Mouse (Mus musculus): ENCODE data around the gene Il21r. TPM values are rescaled to one million over a fixed set of nuclear protein-coding genes. Genes with fewer than 3 reads are reported as not detected.
A peak's percentile ranks its signal among the peaks of the same experiment; 100 is the strongest.

The Il21r gene
- total RNA-seq, 2 experiments from 2014 or later, result 1.5 to 1.6 TPM

DNA sequence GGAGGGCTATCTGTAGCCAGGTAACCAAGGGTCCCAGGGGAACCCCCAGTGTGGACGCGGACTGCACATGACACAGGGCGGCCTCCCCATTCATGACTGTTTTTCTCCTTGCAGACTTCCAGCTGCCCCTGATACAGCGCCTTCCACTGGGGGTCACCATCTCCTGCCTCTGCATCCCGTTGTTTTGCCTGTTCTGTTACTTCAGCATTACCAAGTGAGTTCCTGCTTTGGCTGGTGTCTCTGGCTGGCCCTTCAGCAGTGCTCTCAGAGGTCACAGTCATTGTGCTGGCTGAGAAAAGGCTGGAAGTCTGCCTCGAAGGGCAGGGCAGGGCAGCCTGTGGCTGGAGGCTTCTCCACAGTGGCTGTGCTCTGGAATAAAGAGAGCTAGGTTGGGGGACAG, 30.5 kb upstream of the Il21r start:
- DNase-seq (ENCODE audit: low spot score in 2 of 2), result no peak
- intact Hi-C loops (cut with DNase I), result no loop called here

DNA sequence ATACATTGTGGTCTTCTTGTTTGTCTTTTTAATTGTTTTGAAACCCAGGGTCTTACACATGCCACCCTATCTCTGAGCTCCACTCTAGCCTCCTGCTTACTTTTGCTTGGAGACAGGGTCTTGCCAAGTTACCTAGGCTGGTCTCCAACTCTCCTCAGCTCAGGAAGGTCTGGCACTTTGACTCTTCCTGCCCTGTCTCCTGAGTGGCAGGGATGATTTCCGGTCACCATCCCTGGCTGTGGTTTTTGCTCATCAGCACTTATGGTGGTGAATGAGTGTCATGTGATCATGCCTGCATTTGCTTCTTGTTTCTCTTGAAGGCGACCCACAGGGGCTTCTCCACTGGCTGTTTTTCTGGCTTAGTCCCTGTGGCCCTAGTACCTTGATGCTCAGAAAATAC, 29.4 kb upstream of the Il21r start:
- no peak for DNase-seq (ENCODE audit: low spot score in 2 of 2)
- intact Hi-C loops (cut with DNase I), result no loop called here

DNA sequence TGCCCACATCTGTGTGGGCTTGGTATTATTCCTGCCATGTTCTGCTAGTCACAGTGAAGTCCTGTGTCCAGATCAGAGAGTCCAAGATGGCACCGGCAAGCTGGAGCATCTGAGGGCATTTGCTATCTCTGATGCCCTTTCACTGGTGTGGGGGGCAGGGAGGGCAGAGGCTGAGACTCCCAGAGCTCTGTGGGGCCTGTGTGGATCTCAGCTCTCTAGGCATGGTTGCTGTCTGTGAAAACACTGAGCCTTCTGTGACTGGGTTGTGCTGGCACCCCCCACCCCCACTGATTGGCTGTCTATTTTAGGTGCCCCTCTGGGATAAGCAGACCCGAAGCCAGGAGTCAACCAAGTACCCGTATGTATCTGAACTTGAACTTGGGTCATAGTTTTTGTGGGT, 28.4 kb upstream of the Il21r start:
- intact Hi-C loops (cut with DNase I), result no loop called here
- no peak for DNase-seq (ENCODE audit: low spot score in 2 of 2)

DNA sequence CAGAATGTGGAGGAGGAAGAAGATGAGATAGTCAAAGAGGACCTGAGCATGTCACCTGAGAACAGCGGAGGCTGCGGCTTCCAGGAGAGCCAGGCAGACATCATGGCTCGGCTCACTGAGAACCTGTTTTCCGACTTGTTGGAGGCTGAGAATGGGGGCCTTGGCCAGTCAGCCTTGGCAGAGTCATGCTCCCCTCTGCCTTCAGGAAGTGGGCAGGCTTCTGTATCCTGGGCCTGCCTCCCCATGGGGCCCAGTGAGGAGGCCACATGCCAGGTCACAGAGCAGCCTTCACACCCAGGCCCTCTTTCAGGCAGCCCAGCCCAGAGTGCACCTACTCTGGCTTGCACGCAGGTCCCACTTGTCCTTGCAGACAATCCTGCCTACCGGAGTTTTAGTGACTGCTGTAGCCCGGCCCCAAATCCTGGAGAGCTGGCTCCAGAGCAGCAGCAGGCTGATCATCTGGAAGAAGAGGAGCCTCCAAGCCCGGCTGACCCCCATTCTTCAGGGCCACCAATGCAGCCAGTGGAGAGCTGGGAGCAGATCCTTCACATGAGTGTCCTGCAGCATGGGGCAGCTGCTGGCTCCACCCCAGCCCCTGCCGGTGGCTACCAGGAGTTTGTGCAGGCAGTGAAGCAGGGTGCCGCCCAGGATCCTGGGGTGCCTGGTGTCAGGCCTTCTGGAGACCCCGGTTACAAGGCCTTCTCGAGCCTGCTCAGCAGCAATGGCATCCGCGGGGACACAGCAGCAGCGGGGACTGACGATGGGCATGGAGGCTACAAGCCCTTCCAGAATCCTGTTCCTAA, 27.3 kb upstream of the Il21r start:
- DNase-seq (ENCODE audit: low spot score in 2 of 2), result no peak
- intact Hi-C loops (cut with DNase I), result no loop called here

DNA sequence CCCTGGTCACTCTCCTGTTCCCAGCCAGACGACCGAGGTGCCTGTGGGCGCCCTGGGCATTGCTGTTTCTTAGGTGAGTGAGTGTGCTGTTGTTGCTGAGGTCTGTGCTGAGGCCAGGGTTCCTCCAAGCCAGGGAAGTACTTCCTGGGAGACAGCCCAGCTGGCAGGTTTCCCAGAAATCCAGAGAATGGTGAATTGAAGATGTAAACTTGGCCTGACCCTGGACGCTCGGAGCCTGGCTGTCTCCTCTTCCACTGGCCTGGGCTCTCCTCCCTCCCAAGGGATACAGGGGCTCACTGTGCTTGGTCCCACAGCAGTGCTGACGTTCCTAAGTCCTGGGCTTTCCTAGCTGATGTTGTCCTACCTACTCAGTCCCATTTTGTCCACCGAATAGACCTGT, 26.2 kb upstream of the Il21r start:
- intact Hi-C loops (cut with DNase I), result no loop called here
- no peak for DNase-seq (ENCODE audit: low spot score in 2 of 2)

DNA sequence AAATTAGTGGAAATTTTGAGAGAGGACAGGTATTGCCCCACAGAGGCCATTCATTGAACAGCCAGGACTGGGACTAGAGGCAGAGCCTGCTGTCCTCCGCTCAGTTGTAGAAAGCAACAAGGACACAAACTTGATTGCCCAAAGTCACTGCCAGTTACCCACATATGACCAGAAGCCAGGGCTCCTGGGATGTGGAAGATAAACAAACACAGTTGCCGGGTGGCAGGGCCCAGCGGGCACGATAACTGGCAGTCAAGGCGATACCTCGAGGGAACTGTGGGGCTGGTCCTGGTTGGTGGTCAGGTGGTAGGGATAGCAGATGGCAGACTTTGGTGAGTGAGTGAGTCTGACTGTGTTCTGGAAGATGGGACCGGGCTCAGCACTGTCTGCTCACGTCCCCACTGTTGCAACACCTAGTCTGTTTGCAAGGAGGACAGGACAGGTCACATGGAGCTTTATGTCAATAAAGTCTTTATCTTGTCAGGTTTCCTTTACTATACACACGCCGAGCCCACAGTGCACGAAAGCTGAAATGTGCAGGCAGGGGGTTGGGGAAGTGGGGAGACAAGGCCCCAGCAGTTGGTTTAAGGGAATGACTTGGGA, 25.6 kb upstream of the Il21r start:
- no peak for DNase-seq (ENCODE audit: low spot score in 2 of 2)
- intact Hi-C loops (cut with DNase I), result no loop called here

DNA sequence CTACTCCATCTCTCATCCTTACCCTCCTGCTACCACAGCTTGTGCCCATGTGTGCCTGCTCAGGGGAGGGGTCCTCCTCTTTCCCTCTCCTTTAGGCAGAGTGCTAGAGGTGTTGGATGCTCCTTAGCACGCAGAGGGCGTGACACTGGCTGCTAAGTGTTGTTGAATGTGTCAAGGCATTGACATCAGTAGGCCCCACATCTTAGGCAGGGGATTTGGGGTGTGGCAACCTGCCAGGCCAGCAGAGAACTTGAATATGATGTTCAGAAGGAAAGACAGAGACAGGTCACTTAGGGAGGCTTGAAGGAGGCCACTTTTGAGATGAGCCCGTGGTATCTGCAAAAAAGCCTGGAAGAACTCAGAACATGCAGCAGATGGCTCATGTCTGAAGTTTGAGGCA, 25.1 kb upstream of the Il21r start:
- intact Hi-C loops (cut with DNase I), result no loop called here

DNA sequence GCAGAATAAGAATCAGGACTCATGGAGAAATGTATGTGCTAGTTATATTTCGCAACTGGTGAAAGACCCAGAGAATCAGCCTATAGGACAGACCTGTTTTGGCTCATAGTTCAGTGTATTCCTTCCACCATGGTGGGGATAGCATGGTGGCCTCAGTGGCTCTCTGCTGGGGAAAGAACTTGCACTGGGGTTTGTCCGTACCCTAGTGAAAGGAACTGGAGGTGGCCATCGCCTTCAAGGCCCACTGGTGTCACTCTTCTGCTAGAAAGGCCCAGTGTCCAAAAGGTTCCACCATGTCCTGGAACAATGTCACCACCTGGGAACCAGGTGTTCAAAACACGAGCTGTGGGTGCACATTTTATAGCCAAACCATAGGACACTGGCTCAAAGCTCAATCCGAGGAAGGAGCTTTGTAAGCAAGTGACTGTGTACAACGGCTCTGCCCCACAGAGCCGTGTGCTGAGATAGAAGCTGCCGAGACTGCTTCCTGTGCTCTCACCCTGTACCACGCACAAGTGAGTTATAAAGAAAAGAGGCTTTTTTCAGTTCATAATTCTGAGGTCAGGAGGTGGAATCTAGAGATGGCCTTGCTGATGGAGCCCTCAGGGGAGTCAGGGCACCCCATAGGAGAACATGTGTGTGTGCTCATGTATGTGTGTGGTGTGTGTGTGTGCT, 23.5 kb upstream of the Il21r start:
- DNase-seq (ENCODE audit: low spot score in 2 of 2), result no peak
- intact Hi-C loops (cut with DNase I), result loop anchor here (5.0 kb wide), 2 partner anchors 58 to 87 kb away; partner anchors contain the start of gene Nsmce1

More for the DNA sequence above, 25.1 kb upstream of the Il21r start:
- no peak for DNase-seq (ENCODE audit: low spot score in 2 of 2)

DNA sequence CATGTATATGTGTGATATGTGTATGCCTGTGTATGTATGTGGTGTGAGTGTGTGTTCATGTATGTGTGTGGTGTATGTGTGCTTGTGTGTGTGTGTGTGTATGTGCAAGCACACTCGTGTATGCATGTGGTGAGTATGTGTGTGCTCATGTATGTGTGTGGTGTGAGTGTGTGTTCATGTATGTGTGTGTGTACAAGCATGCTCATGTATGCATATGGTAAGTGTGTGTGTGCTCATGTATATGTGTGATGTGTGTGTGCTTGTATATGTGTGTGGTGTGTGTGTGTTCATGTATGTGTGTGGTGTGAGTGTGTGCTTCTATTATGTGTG, 23.0 kb upstream of the Il21r start:
- intact Hi-C loops (cut with DNase I), result loop anchor here (5.0 kb wide), 2 partner anchors 57 to 88 kb away; partner anchors contain the start of gene Nsmce1
- DNase-seq (ENCODE audit: low spot score in 2 of 2), result no peak

DNA sequence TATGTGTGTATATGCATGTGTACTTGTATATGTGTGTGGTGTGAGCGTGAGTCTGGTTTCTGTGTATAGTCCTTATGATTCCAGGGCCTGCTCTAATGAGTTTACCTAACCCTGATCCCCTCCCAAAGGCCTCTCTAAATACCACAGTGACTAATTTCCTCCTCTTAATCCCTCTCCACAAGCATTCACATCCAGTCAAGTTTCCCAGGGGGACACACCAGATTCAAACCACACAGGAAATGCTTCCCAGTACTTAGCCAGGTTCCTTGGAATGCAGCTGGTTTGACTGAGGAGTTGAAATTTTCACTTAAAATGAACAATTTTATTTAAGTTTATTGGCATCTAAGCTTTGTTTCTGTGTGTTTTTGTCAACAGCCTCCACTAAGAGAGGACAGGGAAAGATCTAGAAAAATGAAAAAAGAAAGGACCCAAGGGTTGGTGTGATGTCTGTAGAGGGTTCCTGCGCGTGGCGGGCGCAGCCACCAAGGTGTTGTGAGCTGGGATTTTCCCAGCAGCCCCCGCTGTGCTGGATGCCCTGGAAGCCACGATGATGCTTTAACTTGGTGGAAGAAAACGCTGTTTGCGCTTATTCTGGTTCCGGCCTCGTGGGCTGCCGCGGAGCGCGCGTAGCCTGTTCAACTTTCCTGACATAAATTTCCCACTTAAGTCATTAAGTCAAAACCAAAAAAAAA, 22.5 kb upstream of the Il21r start:
- intact Hi-C loops (cut with DNase I), result loop anchor here (1.0 to 5.0 kb wide), 3 partner anchors 57 to 108 kb away; partner anchors contain the start of gene Nsmce1
- DNase-seq (ENCODE audit: low spot score in 2 of 2), result no peak

DNA sequence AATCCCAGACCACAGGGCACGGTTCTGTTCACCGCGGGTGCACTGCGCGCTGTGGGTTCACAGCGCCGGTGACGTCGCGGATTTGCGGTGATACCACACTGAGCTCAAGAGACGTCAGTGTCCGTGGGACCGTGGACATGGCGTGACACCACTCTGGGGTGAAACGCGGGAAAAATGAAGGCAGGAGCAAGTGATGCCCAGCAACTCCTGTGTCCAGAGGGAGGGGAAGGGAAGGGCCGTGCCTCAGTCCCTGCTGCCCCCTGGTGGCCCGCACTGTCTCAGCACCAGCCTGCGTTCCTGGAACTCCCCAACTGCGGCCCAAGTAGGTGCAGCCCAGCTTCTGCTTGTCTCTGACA, 21.9 kb upstream of the Il21r start:
- intact Hi-C loops (cut with DNase I), result loop anchor here (1.0 to 5.0 kb wide), 3 partner anchors 56 to 109 kb away; partner anchors contain the start of gene Nsmce1
- DNase-seq (ENCODE audit: low spot score in 2 of 2), result peak; percentile 85 to 87

DNA sequence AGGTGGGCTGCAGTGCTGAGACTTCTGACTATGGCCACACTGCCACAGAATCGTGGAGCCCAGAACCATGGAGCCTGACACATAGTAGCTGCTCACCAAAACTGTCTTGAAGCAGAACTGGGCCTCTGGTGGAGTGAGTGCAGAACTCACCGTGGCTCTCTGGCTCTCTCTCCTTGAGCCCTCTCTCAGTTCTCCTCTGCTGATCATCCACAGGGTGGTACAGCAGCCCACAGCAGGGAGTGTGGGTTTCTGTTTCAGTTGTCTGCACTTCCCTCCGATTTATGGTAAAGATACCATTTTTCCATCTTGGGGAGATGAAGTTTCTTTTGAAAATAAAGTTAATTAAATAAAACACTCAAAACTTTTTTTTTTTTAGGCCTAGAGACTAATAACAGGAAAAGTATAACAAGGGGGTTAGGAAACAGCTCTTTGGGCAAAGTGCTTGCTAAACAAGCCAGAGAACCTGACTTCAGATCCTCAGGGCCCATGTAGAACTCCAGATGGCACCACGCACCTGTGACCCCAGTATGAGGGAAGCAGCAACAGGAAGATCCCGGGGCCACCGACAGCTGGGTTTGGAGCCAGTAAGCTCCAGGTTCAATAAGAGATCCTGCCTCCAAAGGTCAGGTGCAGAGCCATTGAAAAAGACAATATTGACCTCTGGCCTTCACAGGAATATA, 19.8 kb upstream of the Il21r start:
- intact Hi-C loops (cut with DNase I), result loop anchor here (5.0 kb wide), 2 partner anchors 54 to 91 kb away; partner anchors contain the start of gene Nsmce1
- no peak for DNase-seq (ENCODE audit: low spot score in 2 of 2)

DNA sequence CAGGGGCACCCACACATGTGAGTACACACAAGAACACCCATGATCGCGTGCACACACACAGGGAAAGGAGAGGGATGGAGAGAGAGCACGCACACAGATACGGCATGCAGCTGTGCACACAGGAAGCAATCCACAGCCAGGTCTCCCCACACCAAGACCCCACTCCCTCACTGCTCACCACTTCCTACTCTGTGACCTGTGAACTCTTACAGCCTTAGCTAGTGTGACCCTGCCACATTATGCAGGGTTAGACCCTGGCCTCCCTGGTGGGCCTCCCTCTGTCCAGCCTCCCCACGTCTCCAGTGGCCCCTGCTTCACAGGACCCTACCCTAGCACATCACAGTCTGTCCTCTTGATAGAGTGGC, 19.2 kb upstream of the Il21r start:
- DNase-seq (ENCODE audit: low spot score in 2 of 2), result no peak
- intact Hi-C loops (cut with DNase I), result loop anchor here (5.0 kb wide), 2 partner anchors 53 to 92 kb away; partner anchors contain the start of gene Nsmce1

DNA sequence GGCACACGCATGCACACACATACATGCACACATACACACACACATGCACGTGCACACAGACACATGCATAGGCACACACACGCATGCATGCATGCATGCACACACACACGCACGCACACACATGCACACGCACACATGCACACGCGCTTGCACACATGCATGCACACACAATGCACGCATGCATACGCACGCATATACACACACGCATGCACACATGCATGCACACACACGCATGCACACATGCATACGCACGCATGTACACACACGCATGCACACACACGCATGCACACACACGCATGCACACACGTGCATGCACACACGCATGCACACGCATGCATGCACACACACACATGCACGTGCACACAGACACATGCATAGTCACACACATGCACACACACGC, 16.9 kb upstream of the Il21r start:
- intact Hi-C loops (cut with DNase I), result no loop called here
- no peak for DNase-seq (ENCODE audit: low spot score in 2 of 2)

DNA sequence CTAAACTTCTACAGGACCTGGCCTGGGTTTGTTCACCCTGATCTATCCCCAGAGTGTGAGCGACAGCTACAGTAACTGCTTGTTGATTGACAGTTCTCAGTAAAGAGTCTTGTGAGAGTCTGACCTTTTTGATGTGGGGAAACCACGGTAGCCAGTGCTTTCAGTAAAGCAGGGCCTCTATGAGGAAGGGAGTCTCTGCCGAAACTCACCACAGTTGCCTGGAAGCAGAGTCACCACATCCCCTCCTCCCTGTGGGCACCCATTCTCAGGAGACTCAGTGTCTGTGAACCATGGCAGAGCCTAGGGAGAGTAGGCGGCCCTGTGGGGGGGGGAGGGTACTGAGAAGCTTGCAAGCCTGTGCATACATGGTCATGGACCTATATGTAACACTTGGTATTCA, 14.5 kb upstream of the Il21r start:
- DNase-seq (ENCODE audit: low spot score in 2 of 2), result no peak
- intact Hi-C loops (cut with DNase I), result no loop called here

DNA sequence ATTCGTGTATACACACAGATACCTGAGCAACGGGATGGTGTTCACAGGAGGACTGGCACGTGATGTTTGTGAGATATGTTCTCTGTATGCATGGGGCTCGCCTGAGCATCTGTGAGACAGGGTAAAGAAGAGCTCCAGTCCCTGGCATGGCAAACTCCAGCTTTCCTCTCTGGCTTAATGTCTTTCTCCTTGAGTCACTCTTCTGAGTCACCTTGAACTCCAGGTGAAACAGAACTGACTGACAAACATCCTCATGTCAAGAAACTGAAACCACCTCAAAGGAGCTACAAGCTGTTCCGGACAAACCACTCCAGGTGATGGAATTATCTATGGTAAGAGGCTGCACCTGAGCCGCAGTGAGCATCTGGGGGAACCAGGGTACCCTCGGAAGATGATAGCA, 13.3 kb upstream of the Il21r start:
- DNase-seq (ENCODE audit: low spot score in 2 of 2), result no peak
- intact Hi-C loops (cut with DNase I), result no loop called here

DNA sequence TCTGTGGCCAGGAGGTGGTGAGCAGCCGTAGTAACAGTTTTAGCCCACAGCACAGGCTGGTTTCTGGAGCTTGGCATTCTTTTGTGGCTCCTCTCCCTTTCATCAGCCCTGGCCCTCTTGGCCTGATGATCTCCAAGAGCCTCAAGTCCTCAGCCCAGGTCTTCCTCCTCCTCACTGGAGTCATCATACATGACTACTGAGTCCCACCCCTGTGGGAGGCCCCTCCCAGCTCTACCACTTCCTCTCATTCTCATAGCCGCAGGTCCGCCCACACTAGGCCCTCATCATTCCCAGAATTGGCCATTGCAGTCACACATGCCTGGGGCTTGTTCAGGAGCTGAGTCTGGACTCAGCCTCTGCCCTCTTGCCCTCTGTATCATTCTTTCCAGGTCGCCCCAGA, 9.4 kb upstream of the Il21r start:
- intact Hi-C loops (cut with DNase I), result no loop called here
- DNase-seq (ENCODE audit: low spot score in 2 of 2), result no peak

DNA sequence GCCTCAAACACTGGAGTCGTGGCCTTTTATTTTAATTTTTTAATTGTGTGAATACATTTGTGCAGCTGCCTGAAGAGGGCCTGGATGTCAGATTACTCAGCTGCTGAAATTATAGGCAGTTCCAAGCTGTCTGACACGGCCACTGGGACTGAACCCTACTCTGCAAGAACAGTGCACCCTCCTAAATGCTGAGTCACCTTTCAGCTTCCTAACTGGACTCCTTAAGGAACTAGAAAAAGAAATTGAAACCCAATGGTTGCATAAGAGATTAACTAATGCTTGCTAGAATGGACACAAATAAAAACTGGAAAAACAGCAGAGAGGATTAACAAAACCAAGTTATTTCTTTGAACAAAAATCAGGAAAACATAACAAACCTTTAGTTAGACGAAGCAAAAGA, 6.8 kb upstream of the Il21r start:
- intact Hi-C loops (cut with DNase I), result no loop called here
- DNase-seq (ENCODE audit: low spot score in 2 of 2), result no peak

DNA sequence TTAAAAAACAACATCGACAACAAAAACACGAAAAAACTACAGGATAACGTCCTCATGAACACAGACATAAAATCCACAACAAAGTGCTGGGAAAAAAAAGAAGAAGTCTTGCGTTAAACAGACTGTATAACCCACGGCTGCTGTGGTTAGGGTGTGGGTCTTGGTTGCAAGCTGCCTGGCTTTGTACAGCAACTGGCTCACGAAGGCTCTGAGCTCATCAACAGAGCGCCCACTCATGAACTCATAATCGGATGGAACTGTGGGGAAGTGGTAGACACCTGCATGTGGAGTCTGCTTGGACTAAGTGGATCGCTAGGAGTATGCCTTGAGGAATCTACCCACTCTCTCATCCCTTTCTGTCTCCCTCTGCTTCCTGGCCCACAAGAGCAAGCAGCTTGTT, 6.1 kb upstream of the Il21r start:
- intact Hi-C loops (cut with DNase I), result no loop called here

More for the DNA sequence above, 6.1 kb upstream of the Il21r start:
- DNase-seq (ENCODE audit: low spot score in 2 of 2), result no peak

All from left cerebral cortex, postnatal 36 days (tissue).